Comparison of ENCODE assay signal across 18 mouse cellular contexts in genomic region chr15:31363981-31364361, GRCm38 (mm10).
"Had no signal": no experiment of that assay in that cellular context is flagged by ENCODE, and none has a peak within 500 bp of the region (broad histone marks: within the 10 kb centered on the region; RNA-seq: fewer than 3 reads in every experiment).

No protein-coding gene starts in this region.

- H3K9ac ChIP-seq: kidney, embryonic 15.5 days; limb, embryonic 12.5 days; limb, embryonic 15.5 days; liver, embryonic 14.5 days; liver, postnatal 0 days; lung, embryonic 14.5 days; midbrain, embryonic 12.5 days; midbrain, embryonic 15.5 days; neural tube, embryonic 13.5 days; stomach, embryonic 15.5 days had no signal

- DNase-seq: left cerebral cortex, postnatal 4 days; liver, postnatal 0 days; lung, embryonic 14.5 days; retina, postnatal 1 day; right cerebral cortex, postnatal 25 days; spleen, adult 18-20 months; thymus, postnatal 25 days had no signal

- H3K27ac ChIP-seq: kidney, embryonic 15.5 days; limb, embryonic 12.5 days; limb, embryonic 15.5 days; liver, embryonic 14.5 days; macrophage; midbrain, embryonic 12.5 days; midbrain, embryonic 15.5 days; neural tube, embryonic 13.5 days; stomach, embryonic 15.5 days had no signal

- H3K4me3 ChIP-seq: kidney, embryonic 15.5 days; limb, embryonic 12.5 days; limb, embryonic 15.5 days; midbrain, embryonic 12.5 days; midbrain, embryonic 15.5 days; neural tube, embryonic 13.5 days; stomach, embryonic 15.5 days had no signal

- ATAC-seq: liver, postnatal 0 days; lung, postnatal 0 days; midbrain, embryonic 15.5 days had no signal

- H3K9me3 ChIP-seq: kidney, embryonic 15.5 days; limb, embryonic 12.5 days; limb, embryonic 15.5 days; midbrain, embryonic 12.5 days; midbrain, embryonic 15.5 days; neural tube, embryonic 13.5 days; stomach, embryonic 15.5 days had no signal

- H3K4me2 ChIP-seq: kidney, embryonic 15.5 days; limb, embryonic 12.5 days; limb, embryonic 15.5 days; liver, embryonic 11.5 days; lung, embryonic 14.5 days; midbrain, embryonic 12.5 days; midbrain, embryonic 15.5 days; neural tube, embryonic 13.5 days; stomach, embryonic 15.5 days had no signal

- H3K36me3 ChIP-seq: kidney, embryonic 15.5 days; limb, embryonic 12.5 days; limb, embryonic 15.5 days; midbrain, embryonic 12.5 days; midbrain, embryonic 15.5 days; neural tube, embryonic 13.5 days; stomach, embryonic 15.5 days had no signal
